Mouse (Mus musculus): Measurements from ENCODE around the gene Gcfc2. TPM values are rescaled to one million over a fixed set of nuclear protein-coding genes. Genes with fewer than 3 reads are reported as not detected.
A peak's percentile ranks its signal among the peaks of the same experiment; 100 is the strongest.

Gcfc2 gene
- polyA plus RNA-seq, 1 experiment from 2014 or later: 6.8 TPM

DNA sequence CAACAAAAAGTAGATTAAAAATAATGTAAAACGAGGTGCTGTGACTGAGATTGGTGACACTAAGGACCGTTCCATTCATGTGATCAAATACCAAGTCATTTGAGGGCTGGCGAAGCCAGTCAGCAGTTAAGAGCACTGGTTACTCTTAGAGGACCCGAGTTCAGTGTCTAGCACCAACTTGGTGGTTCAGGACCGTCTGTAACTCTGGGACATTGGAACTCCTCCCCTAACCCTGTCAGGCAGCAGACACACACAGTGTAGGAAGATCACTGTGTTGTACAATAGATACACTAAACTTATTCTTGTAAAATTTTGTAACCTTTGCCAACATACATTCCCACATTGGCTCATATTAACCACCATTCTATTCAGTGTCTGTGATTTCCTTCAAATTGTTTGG lies 835 bp downstream of the Gcfc2 start:
- H3K9me3 ChIP-seq (replicated peaks; ENCODE audit: low read length): no peaks in the 10 kb centered on the region
- no peak; the same call in 1 of the 2 replicates for ATAC-seq (replicated peaks; ENCODE audit: low FRiP score, low read depth)
- no peaks in the 10 kb centered on the region for H3K27me3 ChIP-seq (ENCODE audit: insufficient read depth, low read length)
- H3K4me1 ChIP-seq (replicated peaks; ENCODE audit: insufficient read depth, low read length): peaks cover 8% of the 10 kb centered on the region; the same call in 1 of the 2 replicates
- peaks cover 14% of the 10 kb centered on the region; the same call in 1 of the 2 replicates for H3K36me3 ChIP-seq (ENCODE audit: insufficient read depth, low read length)
- WGBS: 12% methylated on average over 5 of the region's 5 CpGs
- TF ChIP-seq CTCF (IDR thresholded peaks at IDR 0.05; ENCODE audit: low read depth): no peak
- H3K4me3 ChIP-seq (replicated peaks; ENCODE audit: low read depth, low read length): peak overlapping the region; percentile 91
- H3K27ac ChIP-seq: no peak overlapping the region
- peak overlapping the region; percentile 89 for H3K9ac ChIP-seq (ENCODE audit: low read depth, low read length)
- DNase-seq (ENCODE audit: low spot score): peak; percentile 4
- peak overlapping the region; percentile 89 for H3K4me2 ChIP-seq (ENCODE audit: low read length)

DNA sequence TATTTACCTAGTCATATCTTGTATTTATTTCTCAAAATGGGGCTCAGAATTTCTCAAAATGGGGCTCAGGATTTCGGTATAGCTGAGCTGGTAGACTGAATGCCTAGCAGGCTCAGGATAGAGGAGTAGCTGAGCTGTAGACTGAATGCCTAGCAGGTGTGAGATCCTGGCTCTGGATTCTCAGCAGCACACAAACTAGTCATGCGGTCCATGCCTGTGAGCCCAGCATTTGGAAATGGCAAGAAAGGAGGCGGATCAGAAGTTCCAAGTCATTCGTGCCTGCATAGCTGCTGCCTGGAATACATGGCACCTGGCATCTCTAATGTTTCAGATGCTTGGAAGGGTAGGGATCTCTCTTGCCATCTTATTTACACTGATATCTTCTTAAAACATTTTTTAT lies 5.9 kb downstream of the Gcfc2 start:
- no peaks in the 10 kb centered on the region for H3K9me3 ChIP-seq (replicated peaks; ENCODE audit: low read length)
- TF ChIP-seq CTCF (IDR thresholded peaks at IDR 0.05; ENCODE audit: low read depth): no peak
- H3K27me3 ChIP-seq (ENCODE audit: insufficient read depth, low read length): no peaks in the 10 kb centered on the region
- DNase-seq (ENCODE audit: low spot score) (no peak), ATAC-seq (replicated peaks; ENCODE audit: low FRiP score, low read depth) (no peak)
- no peak overlapping the region for H3K4me3 ChIP-seq (replicated peaks; ENCODE audit: low read depth, low read length)
- H3K27ac ChIP-seq: no peak overlapping the region
- no peak overlapping the region for H3K9ac ChIP-seq (ENCODE audit: low read depth, low read length)
- 90% methylated on average over 4 of the region's 4 CpGs for WGBS
- no peak overlapping the region for H3K4me2 ChIP-seq (ENCODE audit: low read length)
- H3K36me3 ChIP-seq (ENCODE audit: insufficient read depth, low read length): peaks cover 45% of the 10 kb centered on the region
- peaks cover 4% of the 10 kb centered on the region; the same call in 1 of the 2 replicates for H3K4me1 ChIP-seq (replicated peaks; ENCODE audit: insufficient read depth, low read length)

DNA sequence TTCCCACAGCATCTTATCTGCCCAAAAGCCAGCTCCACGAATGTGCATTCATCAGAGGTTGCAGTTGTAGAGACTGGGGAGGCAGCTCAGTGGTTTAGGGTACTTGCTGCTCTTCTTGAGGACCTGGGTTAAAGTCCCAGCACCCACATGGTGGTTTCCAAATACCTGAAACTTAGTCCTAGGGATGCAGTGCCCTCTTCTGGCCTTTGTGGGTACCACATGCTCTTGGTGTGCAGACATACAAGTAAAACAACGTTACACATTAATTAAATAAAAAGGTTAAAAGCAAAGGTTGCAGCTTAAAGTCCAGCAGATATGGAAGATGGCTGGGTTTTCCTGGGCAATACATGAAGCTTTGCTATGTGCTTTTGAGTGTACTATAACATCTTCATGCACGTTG lies 9.8 kb downstream of the Gcfc2 start:
- ATAC-seq (replicated peaks; ENCODE audit: low FRiP score, low read depth): no peak
- Histone ChIP-seq H3K9me3 (replicated peaks; ENCODE audit: low read length) (no peaks in the 10 kb centered on the region), H3K4me1 (replicated peaks; ENCODE audit: insufficient read depth, low read length) (no peaks in the 10 kb centered on the region), H3K4me2 (ENCODE audit: low read length) (no peak overlapping the region), H3K4me3 (replicated peaks; ENCODE audit: low read depth, low read length) (no peak overlapping the region), H3K27ac (no peak overlapping the region), H3K9ac (ENCODE audit: low read depth, low read length) (no peak overlapping the region), H3K27me3 (ENCODE audit: insufficient read depth, low read length) (no peaks in the 10 kb centered on the region), H3K36me3 (ENCODE audit: insufficient read depth, low read length) (peaks cover 43% of the 10 kb centered on the region)
- TF ChIP-seq CTCF (IDR thresholded peaks at IDR 0.05; ENCODE audit: low read depth): peak; percentile 37; the same call in 1 of the 2 replicates
- 94% methylated on average over 3 of the region's 3 CpGs for WGBS
- DNase-seq (ENCODE audit: low spot score): no peak

DNA sequence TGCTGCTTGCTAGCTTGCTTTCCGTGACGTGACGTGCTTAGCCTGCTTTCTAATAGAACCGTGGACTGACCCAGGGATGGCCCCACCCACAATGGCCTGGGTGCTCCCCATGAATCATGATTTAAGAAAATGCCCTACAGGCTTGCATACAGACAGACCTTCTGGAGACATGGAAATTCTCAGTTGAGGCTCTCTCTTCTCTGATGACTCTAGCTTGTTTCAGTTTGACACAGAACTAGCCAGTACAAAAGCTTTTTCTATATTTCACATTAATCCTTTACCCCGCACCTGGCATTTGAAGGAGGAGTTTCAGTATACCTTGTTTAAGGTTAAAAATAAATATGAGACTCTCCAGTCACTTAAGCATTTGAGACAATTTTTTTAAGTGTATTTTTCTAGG lies 18.2 kb downstream of the Gcfc2 start:
- Histone ChIP-seq H3K9ac (ENCODE audit: low read depth, low read length) (no peak overlapping the region), H3K4me3 (replicated peaks; ENCODE audit: low read depth, low read length) (no peak overlapping the region), H3K9me3 (replicated peaks; ENCODE audit: low read length) (no peaks in the 10 kb centered on the region), H3K36me3 (ENCODE audit: insufficient read depth, low read length) (peaks cover 44% of the 10 kb centered on the region; the same call in 1 of the 2 replicates), H3K27me3 (ENCODE audit: insufficient read depth, low read length) (no peaks in the 10 kb centered on the region), H3K4me1 (replicated peaks; ENCODE audit: insufficient read depth, low read length) (no peaks in the 10 kb centered on the region), H3K27ac (no peak overlapping the region), H3K4me2 (ENCODE audit: low read length) (no peak overlapping the region)
- WGBS: 86% methylated on average over 5 of the region's 5 CpGs
- no peak for DNase-seq (ENCODE audit: low spot score)
- ATAC-seq (replicated peaks; ENCODE audit: low FRiP score, low read depth): no peak
- no peak for TF ChIP-seq CTCF (IDR thresholded peaks at IDR 0.05; ENCODE audit: low read depth)

DNA sequence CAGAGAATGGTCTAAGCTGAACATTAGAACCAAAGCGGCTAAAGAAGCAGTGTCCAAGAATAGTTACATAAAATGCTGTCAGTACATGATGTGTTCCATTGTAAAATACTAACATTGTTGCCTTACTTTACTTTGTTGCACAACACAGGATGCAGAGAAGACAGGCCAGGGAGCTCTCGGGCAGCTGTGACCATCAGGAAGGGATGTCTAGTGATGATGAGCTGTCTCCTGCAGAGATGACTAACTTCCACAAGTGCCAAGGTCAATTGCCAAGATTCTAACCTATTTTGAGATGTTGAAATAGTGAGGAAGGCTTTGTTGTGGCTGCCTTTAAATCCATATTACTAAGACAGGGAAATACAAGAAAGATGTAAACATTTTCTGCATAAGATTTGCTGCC lies 19.8 kb downstream of the Gcfc2 start:
- H3K9ac ChIP-seq (ENCODE audit: low read depth, low read length): no peak overlapping the region
- H3K4me1 ChIP-seq (replicated peaks; ENCODE audit: insufficient read depth, low read length): no peaks in the 10 kb centered on the region
- no peak overlapping the region for H3K27ac ChIP-seq
- H3K27me3 ChIP-seq (ENCODE audit: insufficient read depth, low read length): no peaks in the 10 kb centered on the region
- H3K4me3 ChIP-seq (replicated peaks; ENCODE audit: low read depth, low read length): no peak overlapping the region
- H3K36me3 ChIP-seq (ENCODE audit: insufficient read depth, low read length): peaks cover 44% of the 10 kb centered on the region
- WGBS: 83% methylated on average over 2 of the region's 2 CpGs
- H3K4me2 ChIP-seq (ENCODE audit: low read length): no peak overlapping the region
- ATAC-seq (replicated peaks; ENCODE audit: low FRiP score, low read depth) (no peak), DNase-seq (ENCODE audit: low spot score) (no peak)
- TF ChIP-seq CTCF (IDR thresholded peaks at IDR 0.05; ENCODE audit: low read depth): no peak
- no peaks in the 10 kb centered on the region for H3K9me3 ChIP-seq (replicated peaks; ENCODE audit: low read length)

DNA sequence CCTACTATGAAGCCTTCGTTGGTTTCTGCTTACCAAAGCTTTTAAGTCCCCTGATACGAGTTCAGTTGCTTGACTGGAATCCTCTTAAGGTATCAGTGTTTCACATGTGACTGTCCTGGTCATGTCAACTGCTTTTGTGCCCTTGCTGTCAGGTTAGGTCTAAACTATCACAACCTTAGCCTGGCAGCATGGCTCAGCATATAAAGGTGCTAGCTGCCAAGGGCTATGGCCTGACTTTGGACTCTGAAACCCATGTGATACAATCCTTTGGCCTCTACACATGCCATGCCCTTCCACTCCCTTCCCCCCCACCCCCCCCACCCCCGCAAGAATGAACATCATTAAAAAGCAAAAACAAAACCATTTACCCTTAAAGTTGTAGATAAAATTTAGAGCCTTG lies 21.0 kb downstream of the Gcfc2 start:
- 89% methylated on average over 3 of the region's 3 CpGs for WGBS
- no peak for TF ChIP-seq CTCF (IDR thresholded peaks at IDR 0.05; ENCODE audit: low read depth)
- ATAC-seq (replicated peaks; ENCODE audit: low FRiP score, low read depth): no peak

DNA sequence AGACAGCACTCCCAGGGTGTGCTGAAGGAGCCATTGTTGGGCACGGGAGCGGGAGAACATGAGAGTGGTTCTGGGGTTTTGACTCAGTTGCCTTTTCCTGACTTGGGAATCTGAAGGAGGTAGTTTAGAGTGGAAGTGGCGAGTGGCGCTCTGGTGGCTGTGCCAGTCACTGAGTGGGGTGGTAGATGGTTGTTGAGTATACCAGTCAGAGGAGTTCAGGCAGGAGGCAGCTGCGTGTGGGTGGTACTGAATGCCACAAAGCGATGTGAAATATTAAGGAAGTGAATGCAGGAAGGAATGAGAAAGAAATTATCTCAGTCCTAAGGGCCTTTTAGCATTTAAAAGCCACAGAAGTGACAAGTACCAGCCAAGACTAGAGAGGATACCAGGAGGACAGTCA lies 23.4 kb downstream of the Gcfc2 start:
- H3K27me3 ChIP-seq (ENCODE audit: insufficient read depth, low read length): no peaks in the 10 kb centered on the region
- WGBS: 94% methylated on average over 6 of the region's 6 CpGs
- H3K9me3 ChIP-seq (replicated peaks; ENCODE audit: low read length): no peaks in the 10 kb centered on the region
- ATAC-seq (replicated peaks; ENCODE audit: low FRiP score, low read depth) (no peak), DNase-seq (ENCODE audit: low spot score) (no peak)
- no peak overlapping the region for H3K9ac ChIP-seq (ENCODE audit: low read depth, low read length)
- no peak overlapping the region for H3K4me2 ChIP-seq (ENCODE audit: low read length)
- H3K4me1 ChIP-seq (replicated peaks; ENCODE audit: insufficient read depth, low read length): no peaks in the 10 kb centered on the region
- H3K27ac ChIP-seq: no peak overlapping the region
- no peak for TF ChIP-seq CTCF (IDR thresholded peaks at IDR 0.05; ENCODE audit: low read depth)
- H3K36me3 ChIP-seq (ENCODE audit: insufficient read depth, low read length): peaks cover 39% of the 10 kb centered on the region
- H3K4me3 ChIP-seq (replicated peaks; ENCODE audit: low read depth, low read length): no peak overlapping the region

More for the DNA sequence above, 21.0 kb downstream of the Gcfc2 start:
- Histone ChIP-seq H3K4me2 (ENCODE audit: low read length) (no peak overlapping the region), H3K4me3 (replicated peaks; ENCODE audit: low read depth, low read length) (no peak overlapping the region), H3K4me1 (replicated peaks; ENCODE audit: insufficient read depth, low read length) (no peaks in the 10 kb centered on the region), H3K27ac (no peak overlapping the region), H3K27me3 (ENCODE audit: insufficient read depth, low read length) (no peaks in the 10 kb centered on the region), H3K36me3 (ENCODE audit: insufficient read depth, low read length) (peaks cover 47% of the 10 kb centered on the region), H3K9me3 (replicated peaks; ENCODE audit: low read length) (no peaks in the 10 kb centered on the region), H3K9ac (ENCODE audit: low read depth, low read length) (no peak overlapping the region)
- no peak for DNase-seq (ENCODE audit: low spot score)
